Mouse (Mus musculus): ENCODE results near the gene Slc1a2.

The Slc1a2 gene

GRCm38 (mm10) chr2:102760284-102761072 lies 102.0 kb downstream of the Slc1a2 start:
- no peak for DNase-seq (ENCODE audit: low read depth in 2 of 2, low spot score in 2 of 2)

GRCm38 (mm10) chr2:102763176-102763575 lies 104.7 kb downstream of the Slc1a2 start:
- DNase-seq (ENCODE audit: low read depth in 2 of 2, low spot score in 2 of 2): no peak

GRCm38 (mm10) chr2:102763991-102764390 lies 105.5 kb downstream of the Slc1a2 start:
- no peak for DNase-seq (ENCODE audit: low read depth in 2 of 2, low spot score in 2 of 2)

- no peak for DNase-seq (ENCODE audit: low read depth in 2 of 2, low spot score in 2 of 2)
Observed at GRCm38 (mm10) chr2:102764602-102765374, 106.3 kb downstream of the Slc1a2 start.

GRCm38 (mm10) chr2:102768267-102768666 lies 109.8 kb downstream of the Slc1a2 start:
- no peak for DNase-seq (ENCODE audit: low read depth in 2 of 2, low spot score in 2 of 2)

- no peak for DNase-seq (ENCODE audit: low read depth in 2 of 2, low spot score in 2 of 2)
Observed at GRCm38 (mm10) chr2:102771304-102771703, 112.8 kb downstream of the Slc1a2 start.

GRCm38 (mm10) chr2:102772276-102772675 lies 113.8 kb downstream of the Slc1a2 start:
- DNase-seq (ENCODE audit: low read depth in 2 of 2, low spot score in 2 of 2): no peak

- no peak for DNase-seq (ENCODE audit: low read depth in 2 of 2, low spot score in 2 of 2)
Observed at GRCm38 (mm10) chr2:102774700-102775099, 116.2 kb downstream of the Slc1a2 start.

- DNase-seq (ENCODE audit: low read depth in 2 of 2, low spot score in 2 of 2): no peak
Observed at GRCm38 (mm10) chr2:102775561-102775960, 117.1 kb downstream of the Slc1a2 start.

- no peak for DNase-seq (ENCODE audit: low read depth in 2 of 2, low spot score in 2 of 2)
Observed at GRCm38 (mm10) chr2:102778208-102778607, 119.7 kb downstream of the Slc1a2 start.

GRCm38 (mm10) chr2:102782751-102783150 lies 124.3 kb downstream of the Slc1a2 start:
- no peak for DNase-seq (ENCODE audit: low read depth in 2 of 2, low spot score in 2 of 2)

GRCm38 (mm10) chr2:102785696-102786095 lies 127.2 kb downstream of the Slc1a2 start:
- no peak for DNase-seq (ENCODE audit: low read depth in 2 of 2, low spot score in 2 of 2)

GRCm38 (mm10) chr2:102791641-102792040 lies 133.2 kb downstream of the Slc1a2 start:
- no peak for DNase-seq (ENCODE audit: low read depth in 2 of 2, low spot score in 2 of 2)

- DNase-seq (ENCODE audit: low read depth in 2 of 2, low spot score in 2 of 2): no peak
Observed at GRCm38 (mm10) chr2:102792804-102793203, 134.3 kb downstream of the Slc1a2 start.

GRCm38 (mm10) chr2:102795034-102795433 lies 136.6 kb downstream of the Slc1a2 start:
- DNase-seq (ENCODE audit: low read depth in 2 of 2, low spot score in 2 of 2): no peak

- DNase-seq (ENCODE audit: low read depth in 2 of 2, low spot score in 2 of 2): no peak
Observed at GRCm38 (mm10) chr2:102798149-102798548, 139.7 kb downstream of the Slc1a2 start.

GRCm38 (mm10) chr2:102801899-102802298 lies 143.4 kb downstream of the Slc1a2 start:
- DNase-seq (ENCODE audit: low read depth in 2 of 2, low spot score in 2 of 2): no peak

GRCm38 (mm10) chr2:102804109-102804508 lies 145.7 kb downstream of the Slc1a2 start:
- no peak for DNase-seq (ENCODE audit: low read depth in 2 of 2, low spot score in 2 of 2)

- no peak for DNase-seq (ENCODE audit: low read depth in 2 of 2, low spot score in 2 of 2)
Observed at GRCm38 (mm10) chr2:102805283-102805682, 146.8 kb downstream of the Slc1a2 start.

- DNase-seq (ENCODE audit: low read depth in 2 of 2, low spot score in 2 of 2): no peak
Observed at GRCm38 (mm10) chr2:102805761-102806496, 147.5 kb downstream of the Slc1a2 start.

- DNase-seq (ENCODE audit: low read depth in 2 of 2, low spot score in 2 of 2): no peak
Observed at GRCm38 (mm10) chr2:102807633-102808032, 149.2 kb downstream of the Slc1a2 start.

- DNase-seq (ENCODE audit: low read depth in 2 of 2, low spot score in 2 of 2): no peak
Observed at GRCm38 (mm10) chr2:102809436-102809835, 151.0 kb downstream of the Slc1a2 start.
